Mouse (Mus musculus) kidney, adult 2 months (tissue): ENCODE results near the gene Styk1.

Source experiments
- CTCF ChIP-seq: fragments of 200-500 bp; conservative IDR thresholded peaks from 2 replicates; pipeline ENCODE4 v1.5.1; 2011; ENCODE audit warnings: low read depth, mild to moderate bottlenecking, control low read depth, low read length, moderate library complexity, mixed read lengths; ENCODE audit not compliant: insufficient read depth, insufficient read length
- POLR2A ChIP-seq: fragments of 200-500 bp; IDR thresholded peaks from one replicate; pipeline ENCODE4 v1.6.1; 2011; ENCODE audit warnings: low read depth, low read length, control low read depth

DNA sequence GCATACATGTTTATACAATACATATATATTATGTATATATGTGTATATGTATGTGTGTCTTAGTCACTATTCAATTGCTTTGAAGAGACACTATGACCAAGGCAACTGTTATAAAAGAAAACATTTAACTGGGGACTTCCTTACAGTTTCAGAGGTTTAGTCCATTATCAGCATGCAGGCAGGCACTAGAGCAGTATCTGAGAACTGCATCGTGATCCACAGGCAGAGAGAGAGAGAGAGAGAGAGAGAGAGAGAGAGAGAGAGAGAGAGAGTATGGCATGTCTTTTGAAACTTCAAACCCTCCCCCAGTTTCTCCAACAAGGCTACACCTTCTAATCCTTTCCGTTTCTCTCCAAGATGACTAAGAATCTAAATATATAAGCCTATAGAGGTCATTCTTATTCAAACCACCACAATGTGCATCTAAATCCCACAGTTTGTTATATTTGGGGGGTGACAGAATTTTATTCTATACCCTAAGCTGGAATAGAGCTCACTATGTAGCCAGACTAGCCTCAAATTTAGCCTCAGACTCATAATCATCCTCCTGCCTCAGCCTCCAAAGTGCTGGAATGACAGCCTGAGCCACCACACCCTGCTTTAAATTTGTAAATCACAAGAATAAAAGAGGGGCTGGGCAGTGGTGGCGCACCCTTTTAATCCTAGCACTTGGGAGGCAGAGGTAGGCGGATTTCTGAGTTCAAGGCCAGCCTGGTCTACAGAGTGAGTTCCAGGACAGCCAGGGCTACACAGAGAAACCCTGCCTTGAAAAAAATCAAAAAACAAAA lies 40.7 kb upstream of the Styk1 start:
- no peak for TF ChIP-seq CTCF
- TF ChIP-seq POLR2A, result no peak
